Mouse (Mus musculus) midbrain, embryonic 16.5 days (tissue): Measurements from ENCODE around the gene Ski. TPM values are rescaled to one million over a fixed set of nuclear protein-coding genes. Genes with fewer than 3 reads are reported as not detected.

ENCODE experiments used
- ATAC-seq: fragments of 200-750 bp; cut with Nextera tagmentation; 2 replicates; pipeline ENCODE4 v1.8.0; 2017; ENCODE audit warnings: moderate TSS enrichment
- H3K27ac ChIP-seq: fragments of 300-500 bp; sonication (generic); 2 replicates; pipeline ENCODE4 v1.5.1; 2014; ENCODE audit warnings: mild to moderate bottlenecking, low read length, mixed read lengths
- H3K27me3 ChIP-seq: fragments of 300-500 bp; sonication (generic); 2 replicates; pipeline ENCODE4 v1.6.1; 2014; ENCODE audit warnings: low read depth, low read length, mixed read lengths; ENCODE audit not compliant: control insufficient read depth, insufficient read depth
- H3K36me3 ChIP-seq: fragments of 300-500 bp; sonication (generic); 2 replicates; pipeline ENCODE4 v1.6.1; 2014; ENCODE audit warnings: mild to moderate bottlenecking, low read length, moderate library complexity, mixed read lengths; ENCODE audit not compliant: control insufficient read depth, insufficient read depth
- H3K4me1 ChIP-seq: fragments of 300-500 bp; sonication (generic); 2 replicates; pipeline ENCODE4 v1.6.1; 2014; ENCODE audit warnings: mild to moderate bottlenecking, low read length, mixed read lengths; ENCODE audit not compliant: control insufficient read depth, insufficient read depth
- H3K4me2 ChIP-seq: fragments of 300-500 bp; sonication (generic); 2 replicates; pipeline ENCODE4 v1.6.1; 2014; ENCODE audit warnings: mild to moderate bottlenecking, low read length, mixed read lengths
- H3K4me3 ChIP-seq: fragments of 300-500 bp; sonication (generic); 2 replicates; pipeline ENCODE4 v1.5.1; 2014; ENCODE audit warnings: low read depth, mild to moderate bottlenecking, low read length, moderate library complexity, mixed read lengths
- H3K9ac ChIP-seq: fragments of 300-500 bp; sonication (generic); 2 replicates; pipeline ENCODE4 v1.6.1; 2014; ENCODE audit warnings: low read depth, low read length, mixed read lengths
- H3K9me3 ChIP-seq: fragments of 300-500 bp; sonication (generic); replicated peaks from 2 replicates; pipeline ENCODE4 v1.6.1; 2014; ENCODE audit warnings: mild to moderate bottlenecking, low read length, mixed read lengths; ENCODE audit not compliant: control insufficient read depth, poor library complexity, severe bottlenecking
- WGBS: fragments of 180-500 bp; shearing (Covaris S2); extraction: QIAGEN DNeasy Blood & Tissue Kit; methylation state at CpG from one replicate; pipeline ENCODE4 v1.1.7; 2014; 5-methylcytosine and 5-hydroxymethylcytosine counted together
- polyA plus RNA-seq: library from polyadenylated mRNA; unstranded; fragments of >200 nt; fragmentation: Nextera tagmentation; extraction: Ambion mirVana; gene quantifications from 2 replicates; pipeline ENCODE4 v1.2.1, GENCODE M21; 2015

The Ski gene
- polyA plus RNA-seq, 1 experiment from 2014 or later = 9.6 TPM

- H3K9ac ChIP-seq = no peak overlapping the region
- no peaks in the 10 kb centered on the region for H3K9me3 ChIP-seq
- peak; percentile 23; the same call in 1 of the 2 replicates for ATAC-seq
- H3K27me3 ChIP-seq = no peaks in the 10 kb centered on the region
- no peak overlapping the region for H3K4me3 ChIP-seq
- H3K4me1 ChIP-seq = peaks cover 40% of the 10 kb centered on the region
- no peaks in the 10 kb centered on the region for H3K36me3 ChIP-seq
- 46% methylated on average over 7 of the region's 7 CpGs for WGBS
- H3K27ac ChIP-seq = no peak overlapping the region
- H3K4me2 ChIP-seq = no peak overlapping the region
Measured at GRCm38 (mm10) chr4:155190275-155190674, 32.1 kb downstream of the Ski start.

GRCm38 (mm10) chr4:155189711-155190139 is 32.7 kb downstream of the Ski start:
- Histone ChIP-seq H3K9ac (peak overlapping the region; percentile 13; the same call in 1 of the 2 replicates), H3K27ac (no peak overlapping the region), H3K4me3 (no peak overlapping the region), H3K36me3 (no peaks in the 10 kb centered on the region), H3K27me3 (no peaks in the 10 kb centered on the region), H3K4me2 (no peak overlapping the region), H3K9me3 (no peaks in the 10 kb centered on the region), H3K4me1 (peaks cover 42% of the 10 kb centered on the region)
- ATAC-seq = no peak
- 14% methylated on average over 4 of the region's 4 CpGs for WGBS

DNA sequence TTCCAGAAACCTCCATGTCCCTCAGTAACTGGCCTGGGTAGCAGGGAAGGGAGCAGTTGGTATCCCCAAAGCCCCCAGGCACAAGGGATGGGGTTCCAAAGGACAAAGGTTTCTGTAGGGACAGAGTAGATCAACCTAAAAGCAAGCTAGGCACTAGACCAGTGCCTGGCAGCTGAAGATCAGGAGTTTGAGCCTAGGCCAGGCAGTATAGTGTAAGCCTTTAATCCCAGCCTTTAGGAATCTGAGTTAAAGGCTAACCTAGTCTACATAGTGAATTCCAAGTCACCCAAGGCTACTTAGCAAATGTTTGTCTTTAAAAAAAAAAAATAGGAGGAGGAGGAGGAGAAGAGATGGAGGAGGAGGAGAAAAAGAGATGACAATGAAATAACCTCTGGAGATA is 33.6 kb downstream of the Ski start:
- no peak overlapping the region for H3K4me2 ChIP-seq
- no peak overlapping the region for H3K27ac ChIP-seq
- peaks cover 48% of the 10 kb centered on the region for H3K4me1 ChIP-seq
- H3K36me3 ChIP-seq = no peaks in the 10 kb centered on the region
- H3K9me3 ChIP-seq = no peaks in the 10 kb centered on the region
- no peak overlapping the region for H3K9ac ChIP-seq
- no peak for ATAC-seq
- no peak overlapping the region for H3K4me3 ChIP-seq
- no peaks in the 10 kb centered on the region for H3K27me3 ChIP-seq

- H3K27ac ChIP-seq = no peak overlapping the region
- H3K4me3 ChIP-seq = no peak overlapping the region
- H3K4me1 ChIP-seq = peaks cover 48% of the 10 kb centered on the region
- no peaks in the 10 kb centered on the region for H3K9me3 ChIP-seq
- WGBS = 6% methylated on average over 8 of the region's 8 CpGs
- H3K9ac ChIP-seq = no peak overlapping the region
- H3K36me3 ChIP-seq = no peaks in the 10 kb centered on the region
- no peaks in the 10 kb centered on the region for H3K27me3 ChIP-seq
- no peak overlapping the region for H3K4me2 ChIP-seq
- ATAC-seq = no peak
Measured at GRCm38 (mm10) chr4:155188341-155188740, 34.1 kb downstream of the Ski start.

GRCm38 (mm10) chr4:155187192-155187674 is 35.2 kb downstream of the Ski start:
- Histone ChIP-seq H3K4me1 (peaks cover 48% of the 10 kb centered on the region), H3K4me3 (no peak overlapping the region), H3K27me3 (no peaks in the 10 kb centered on the region), H3K27ac (no peak overlapping the region), H3K36me3 (no peaks in the 10 kb centered on the region), H3K9me3 (no peaks in the 10 kb centered on the region), H3K4me2 (no peak overlapping the region), H3K9ac (no peak overlapping the region)
- ATAC-seq = no peak
- 55% methylated on average over 3 of the region's 3 CpGs for WGBS

DNA sequence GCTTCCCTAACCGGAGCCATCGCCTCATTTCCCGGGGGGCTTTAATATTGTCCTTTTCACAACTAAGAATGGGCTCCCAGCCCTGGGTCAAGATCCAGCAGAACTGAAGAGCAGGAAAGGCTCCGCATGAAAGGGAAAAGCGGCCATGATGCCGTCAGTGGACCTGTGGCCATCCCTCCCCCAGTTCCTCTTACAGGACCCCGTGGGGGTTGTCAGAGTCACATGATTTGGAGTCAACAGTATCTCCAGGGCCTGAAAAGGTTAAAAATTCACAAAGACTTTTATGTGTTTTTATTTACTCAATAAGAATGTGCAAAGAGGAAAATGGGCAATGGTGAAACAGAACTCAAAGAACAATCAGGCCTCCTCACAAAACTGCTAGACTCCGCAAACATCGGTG is 36.5 kb downstream of the Ski start:
- Histone ChIP-seq H3K9ac (no peak overlapping the region), H3K27me3 (no peaks in the 10 kb centered on the region), H3K27ac (no peak overlapping the region), H3K4me2 (no peak overlapping the region), H3K9me3 (no peaks in the 10 kb centered on the region), H3K4me3 (no peak overlapping the region), H3K36me3 (no peaks in the 10 kb centered on the region), H3K4me1 (peaks cover 43% of the 10 kb centered on the region)
- no peak for ATAC-seq
- 90% methylated on average over 9 of the region's 9 CpGs for WGBS

GRCm38 (mm10) chr4:155184248-155185070 is 37.9 kb downstream of the Ski start:
- H3K36me3 ChIP-seq = no peaks in the 10 kb centered on the region
- WGBS = 81% methylated on average over 18 of the region's 18 CpGs
- H3K9ac ChIP-seq = no peak overlapping the region
- peaks cover 29% of the 10 kb centered on the region for H3K4me1 ChIP-seq
- no peak for ATAC-seq
- no peak overlapping the region for H3K27ac ChIP-seq
- H3K9me3 ChIP-seq = no peaks in the 10 kb centered on the region
- H3K27me3 ChIP-seq = no peaks in the 10 kb centered on the region
- no peak overlapping the region for H3K4me3 ChIP-seq
- H3K4me2 ChIP-seq = no peak overlapping the region

- no peak overlapping the region for H3K4me2 ChIP-seq
- no peaks in the 10 kb centered on the region for H3K27me3 ChIP-seq
- H3K27ac ChIP-seq = no peak overlapping the region
- peaks cover 30% of the 10 kb centered on the region for H3K4me1 ChIP-seq
- H3K9ac ChIP-seq = no peak overlapping the region
- no peaks in the 10 kb centered on the region for H3K9me3 ChIP-seq
- no peaks in the 10 kb centered on the region for H3K36me3 ChIP-seq
- H3K4me3 ChIP-seq = no peak overlapping the region
- WGBS = 90% methylated on average over 7 of the region's 7 CpGs
- no peak for ATAC-seq
Measured at GRCm38 (mm10) chr4:155183201-155183600, 39.2 kb downstream of the Ski start.

DNA sequence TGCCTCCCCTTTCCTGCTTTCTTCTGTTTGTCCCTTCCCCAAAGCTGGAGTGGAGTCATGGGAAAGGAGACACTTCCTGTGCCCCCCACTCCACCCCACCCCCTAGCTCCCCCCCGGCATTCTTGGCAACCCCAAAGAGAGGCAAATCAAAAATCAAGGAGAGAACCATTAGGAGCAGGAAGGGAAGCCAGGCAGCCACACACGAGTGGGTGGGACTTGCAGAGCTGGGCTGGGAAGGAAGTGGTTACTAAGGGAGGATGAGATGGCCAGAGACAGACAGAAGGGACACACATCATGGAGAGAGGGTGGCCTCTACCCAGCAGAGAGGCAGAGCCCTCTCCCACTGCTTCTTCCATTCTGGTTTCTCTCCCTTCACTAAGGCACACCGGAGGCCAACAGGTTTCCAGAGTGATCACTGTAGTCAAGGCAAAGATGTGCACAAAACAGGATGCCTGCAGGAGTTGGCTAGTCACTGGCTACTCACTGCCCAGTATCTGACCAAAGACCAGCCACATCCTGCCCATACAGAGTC is 43.3 kb downstream of the Ski start:
- WGBS = 37% methylated on average over 3 of the region's 3 CpGs
- Histone ChIP-seq H3K4me3 (no peak overlapping the region), H3K4me1 (peaks cover 36% of the 10 kb centered on the region), H3K9ac (no peak overlapping the region), H3K27me3 (no peaks in the 10 kb centered on the region), H3K4me2 (peak overlapping the region; percentile 28; the same call in 1 of the 2 replicates), H3K9me3 (no peaks in the 10 kb centered on the region), H3K36me3 (no peaks in the 10 kb centered on the region), H3K27ac (peak overlapping the region; percentile 69)
- ATAC-seq = 0 out of 2 replicates have a peak, but pooled peaks have one; percentile 17
